In the genomic region with DNA sequence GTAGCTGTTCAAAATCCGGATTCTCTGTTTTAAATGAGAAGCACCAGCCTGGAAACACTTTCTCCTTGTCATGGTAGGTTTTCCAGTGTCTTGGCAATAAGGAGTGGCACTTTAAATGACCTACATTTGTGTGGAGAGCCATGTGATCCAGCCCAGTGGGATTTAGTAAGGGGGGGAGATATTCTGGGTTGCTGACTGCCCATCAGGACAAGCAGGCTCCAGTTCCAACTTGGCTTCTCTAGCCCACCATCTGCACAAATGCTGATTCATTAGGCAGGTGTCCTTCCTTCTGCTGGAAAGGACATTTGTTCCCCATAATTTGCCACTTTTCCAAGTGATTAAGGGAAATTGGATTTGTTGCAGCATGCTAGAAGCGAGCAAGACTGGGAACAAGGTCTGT, we compare ENCODE assay signal across 18 mouse cellular contexts.
A peak's percentile ranks its signal among the peaks of the same experiment; 100 is the strongest.
DNase-seq lines count a peak whose midpoint lies in the region; ATAC-seq and TF ChIP-seq lines count a peak whose summit lies in the region.
"Had no signal": no experiment of that assay in that cellular context is flagged by ENCODE, and none has a peak within 500 bp of the region (broad histone marks: within the 10 kb centered on the region; RNA-seq: fewer than 3 reads in every experiment).

No protein-coding gene starts in this region.

- WGBS in forebrain, embryonic 13.5 days, result 72% methylated on average over 2 of the region's 2 CpGs
- 88% methylated on average over 2 of the region's 2 CpGs for WGBS in forebrain, embryonic 11.5 days

- H3K4me2 ChIP-seq in forebrain, embryonic 13.5 days, result no peak overlapping the region
- no peak overlapping the region for H3K4me2 ChIP-seq in forebrain, embryonic 11.5 days (ENCODE audit: low read depth, low read length, severe bottlenecking)
- H3K4me2 ChIP-seq: midbrain, embryonic 12.5 days had no signal

- no peak overlapping the region for H3K9ac ChIP-seq in forebrain, embryonic 13.5 days
- H3K9ac ChIP-seq in forebrain, embryonic 11.5 days (ENCODE audit: low read length), result no peak overlapping the region
- H3K9ac ChIP-seq: liver, embryonic 14.5 days; midbrain, embryonic 12.5 days had no signal

- DNase-seq in forebrain, embryonic 11.5 days (ENCODE audit: low spot score), result no peak
- peak in 1 of 2 experiments; percentile 45 for DNase-seq in layer of hippocampus, adult 2 months (ENCODE audit: low spot score in 2 of 2)
- no peak for DNase-seq in layer of hippocampus, adult 9-10 months (ENCODE audit: low spot score)
- DNase-seq in cerebellum, postnatal 25 days, result peak; percentile 80 to 84
- peak; percentile 86 for DNase-seq in skeletal muscle tissue, adult 2 months (ENCODE audit: low read depth, low spot score)
- DNase-seq in frontal cortex, postnatal 10 days (ENCODE audit: low spot score in 2 of 2), result no peak
- DNase-seq: adrenal gland, postnatal 14 days; heart, adult 2 months; heart, postnatal 14 days; kidney, adult 11 months; lung, postnatal 36 days; thymus, adult 18-20 months had no signal

- no peaks in the 10 kb centered on the region for H3K27me3 ChIP-seq in forebrain, embryonic 13.5 days
- H3K27me3 ChIP-seq in forebrain, embryonic 11.5 days (ENCODE audit: control insufficient read depth, insufficient read depth, low read length), result peaks cover 2% of the 10 kb centered on the region; the same call in 1 of the 2 replicates

- H3K27ac ChIP-seq in forebrain, embryonic 13.5 days, result peak overlapping the region; percentile 27; the same call in 1 of the 2 replicates
- H3K27ac ChIP-seq in forebrain, embryonic 11.5 days (ENCODE audit: low read depth, low read length), result no peak overlapping the region
- peak overlapping the region; percentile 36; the same call in 1 of the 2 replicates for H3K27ac ChIP-seq in layer of hippocampus, adult 2 months
- H3K27ac ChIP-seq: heart, adult 2 months; limb, embryonic 10.5 days; liver, embryonic 14.5 days; midbrain, embryonic 12.5 days had no signal

- H3K9me3 ChIP-seq in forebrain, embryonic 13.5 days (replicated peaks), result no peaks in the 10 kb centered on the region
- H3K9me3 ChIP-seq in forebrain, embryonic 11.5 days (ENCODE audit: control insufficient read depth, low read length), result no peaks in the 10 kb centered on the region
- H3K9me3 ChIP-seq: limb, embryonic 10.5 days; midbrain, embryonic 12.5 days had no signal

- TF ChIP-seq CTCF in layer of hippocampus, adult 2 months (conservative IDR thresholded peaks at IDR 0.05), result no peak

- H3K4me1 ChIP-seq in forebrain, embryonic 13.5 days, result peaks cover 19% of the 10 kb centered on the region
- H3K4me1 ChIP-seq in forebrain, embryonic 11.5 days (replicated peaks; ENCODE audit: control insufficient read depth, insufficient read depth, low read length), result no peaks in the 10 kb centered on the region
- H3K4me1 ChIP-seq: limb, embryonic 10.5 days had no signal

- H3K4me3 ChIP-seq in forebrain, embryonic 13.5 days, result no peak overlapping the region
- H3K4me3 ChIP-seq in forebrain, embryonic 11.5 days (ENCODE audit: low read depth, low read length), result no peak overlapping the region
- H3K4me3 ChIP-seq in layer of hippocampus, adult 2 months, result no peak overlapping the region
- H3K4me3 ChIP-seq: erythroblast, embryonic 14.5 days; heart, adult 2 months; limb, embryonic 10.5 days; midbrain, embryonic 12.5 days had no signal

- H3K36me3 ChIP-seq in forebrain, embryonic 13.5 days (ENCODE audit: poor library complexity, severe bottlenecking), result no peaks in the 10 kb centered on the region
- no peaks in the 10 kb centered on the region for H3K36me3 ChIP-seq in forebrain, embryonic 11.5 days (ENCODE audit: control insufficient read depth, insufficient read depth, low read length)
- H3K36me3 ChIP-seq: limb, embryonic 10.5 days; midbrain, embryonic 12.5 days had no signal

- ATAC-seq in forebrain, embryonic 13.5 days, result peak; percentile 76; the same call in 1 of the 2 replicates
- no peak for ATAC-seq in forebrain, embryonic 11.5 days (replicated peaks; ENCODE audit: low FRiP score)
- ATAC-seq in activated CD4-positive, CD25-positive, alpha-beta regulatory T cell, adult 4 months, result no peak

Comparison
In these comparisons a context has a peak if more than half of its experiments do, and no peak if none do; other contexts are left out.
1. DNase-seq: peak in cerebellum, postnatal 25 days (2 of 2) and skeletal muscle tissue, adult 2 months (single experiment); none in forebrain, embryonic 11.5 days (single experiment), layer of hippocampus, adult 9-10 months (single experiment) and frontal cortex, postnatal 10 days (0 of 2).